Mouse (Mus musculus): ENCODE results near the gene Patz1. TPM values are rescaled to one million over a fixed set of nuclear protein-coding genes. Genes with fewer than 3 reads are reported as not detected.

Patz1 gene
- polyA plus RNA-seq, 1 experiment, result 26.9 TPM

GRCm38 (mm10) chr11:3292062-3292421, 3.4 kb downstream of the Patz1 start:
- peak; percentile 50 for DNase-seq (ENCODE audit: low spot score)

- no peak for DNase-seq (ENCODE audit: low spot score)
These were observed 4.1 kb downstream of the Patz1 start for GRCm38 (mm10) chr11:3292711-3293249.

GRCm38 (mm10) chr11:3293361-3293760, 4.7 kb downstream of the Patz1 start:
- no peak for DNase-seq (ENCODE audit: low spot score)

GRCm38 (mm10) chr11:3294641-3295040, 6.0 kb downstream of the Patz1 start:
- no peak for DNase-seq (ENCODE audit: low spot score)

- DNase-seq (ENCODE audit: low spot score), result no peak
These were observed 7.4 kb downstream of the Patz1 start for GRCm38 (mm10) chr11:3296056-3296455.

- DNase-seq (ENCODE audit: low spot score), result no peak
These were observed 9.5 kb downstream of the Patz1 start for GRCm38 (mm10) chr11:3297871-3298812.

GRCm38 (mm10) chr11:3298813-3299185, 10.1 kb downstream of the Patz1 start:
- DNase-seq (ENCODE audit: low spot score), result no peak

- no peak for DNase-seq (ENCODE audit: low spot score)
These were observed 12.4 kb downstream of the Patz1 start for GRCm38 (mm10) chr11:3301075-3301474.

GRCm38 (mm10) chr11:3302385-3302784, 13.7 kb downstream of the Patz1 start:
- no peak for DNase-seq (ENCODE audit: low spot score)

- no peak for DNase-seq (ENCODE audit: low spot score)
These were observed 14.1 kb downstream of the Patz1 start for GRCm38 (mm10) chr11:3302792-3303191.

GRCm38 (mm10) chr11:3305821-3306220, 17.1 kb downstream of the Patz1 start:
- DNase-seq (ENCODE audit: low spot score), result no peak

GRCm38 (mm10) chr11:3307875-3308274, 19.2 kb downstream of the Patz1 start:
- no peak for DNase-seq (ENCODE audit: low spot score)

GRCm38 (mm10) chr11:3309884-3310283, 21.2 kb downstream of the Patz1 start:
- no peak for DNase-seq (ENCODE audit: low spot score)

GRCm38 (mm10) chr11:3310789-3311585, 22.3 kb downstream of the Patz1 start:
- DNase-seq (ENCODE audit: low spot score), result no peak

- DNase-seq (ENCODE audit: low spot score), result no peak
These were observed 23.1 kb downstream of the Patz1 start for GRCm38 (mm10) chr11:3311586-3312347.

GRCm38 (mm10) chr11:3313294-3313693, 24.6 kb downstream of the Patz1 start:
- no peak for DNase-seq (ENCODE audit: low spot score)

- no peak for DNase-seq (ENCODE audit: low spot score)
These were observed 25.5 kb downstream of the Patz1 start for GRCm38 (mm10) chr11:3314148-3314547.

- no peak for DNase-seq (ENCODE audit: low spot score)
These were observed 29.6 kb downstream of the Patz1 start for GRCm38 (mm10) chr11:3318286-3318685.

GRCm38 (mm10) chr11:3328271-3328670, 39.6 kb downstream of the Patz1 start:
- DNase-seq (ENCODE audit: low spot score), result no peak

- DNase-seq (ENCODE audit: low spot score), result no peak
These were observed 40.4 kb downstream of the Patz1 start for GRCm38 (mm10) chr11:3328806-3329775.
